Mouse (Mus musculus) midbrain, embryonic 15.5 days (tissue): Measurements from ENCODE around the gene Ggt6. TPM values are rescaled to one million over a fixed set of nuclear protein-coding genes. Genes with fewer than 3 reads are reported as not detected.

ENCODE experiments used
- ATAC-seq: fragments of 200-750 bp; cut with Nextera tagmentation; replicated peaks from 2 replicates; pipeline ENCODE4 v1.8.0; 2017; ENCODE audit warnings: moderate TSS enrichment
- H3K27ac ChIP-seq: fragments of 300-500 bp; sonication (generic); 2 replicates; pipeline ENCODE4 v1.5.1; 2015; ENCODE audit warnings: mild to moderate bottlenecking, inconsistent platforms
- H3K27me3 ChIP-seq: fragments of 300-500 bp; sonication (generic); replicated peaks from 2 replicates; pipeline ENCODE4 v1.6.1; 2015; ENCODE audit warnings: inconsistent platforms
- H3K36me3 ChIP-seq: fragments of 300-500 bp; sonication (generic); replicated peaks from 2 replicates; pipeline ENCODE4 v1.6.1; 2015; ENCODE audit warnings: inconsistent platforms
- H3K4me1 ChIP-seq: fragments of 300-500 bp; sonication (generic); 2 replicates; pipeline ENCODE4 v1.6.1; 2015; ENCODE audit warnings: inconsistent platforms
- H3K4me2 ChIP-seq: fragments of 300-500 bp; sonication (generic); 2 replicates; pipeline ENCODE4 v1.6.1; 2015; ENCODE audit warnings: inconsistent platforms, mild to moderate bottlenecking, moderate library complexity
- H3K4me3 ChIP-seq: fragments of 300-500 bp; sonication (generic); 2 replicates; pipeline ENCODE4 v1.5.1; 2015; ENCODE audit warnings: mild to moderate bottlenecking, inconsistent platforms
- H3K9ac ChIP-seq: fragments of 300-500 bp; sonication (generic); 2 replicates; pipeline ENCODE4 v1.6.1; 2015; ENCODE audit warnings: mild to moderate bottlenecking, inconsistent platforms
- H3K9me3 ChIP-seq: fragments of 300-500 bp; sonication (generic); 2 replicates; pipeline ENCODE4 v1.6.1; 2016; ENCODE audit warnings: inconsistent platforms
- WGBS: fragments of 180-500 bp; shearing (Covaris S2); methylation state at CpG from one replicate; pipeline ENCODE4 v1.1.7; 2015; ENCODE audit warnings: mixed read lengths; 5-methylcytosine and 5-hydroxymethylcytosine counted together
- polyA plus RNA-seq: library from polyadenylated mRNA; unstranded; fragments of >200 nt; fragmentation: Nextera tagmentation; extraction: Ambion mirVana; gene quantifications from 2 replicates; pipeline ENCODE4 v1.2.1, GENCODE M21; 2015

Gene Ggt6
- not detected in 2 replicates for polyA plus RNA-seq

DNA sequence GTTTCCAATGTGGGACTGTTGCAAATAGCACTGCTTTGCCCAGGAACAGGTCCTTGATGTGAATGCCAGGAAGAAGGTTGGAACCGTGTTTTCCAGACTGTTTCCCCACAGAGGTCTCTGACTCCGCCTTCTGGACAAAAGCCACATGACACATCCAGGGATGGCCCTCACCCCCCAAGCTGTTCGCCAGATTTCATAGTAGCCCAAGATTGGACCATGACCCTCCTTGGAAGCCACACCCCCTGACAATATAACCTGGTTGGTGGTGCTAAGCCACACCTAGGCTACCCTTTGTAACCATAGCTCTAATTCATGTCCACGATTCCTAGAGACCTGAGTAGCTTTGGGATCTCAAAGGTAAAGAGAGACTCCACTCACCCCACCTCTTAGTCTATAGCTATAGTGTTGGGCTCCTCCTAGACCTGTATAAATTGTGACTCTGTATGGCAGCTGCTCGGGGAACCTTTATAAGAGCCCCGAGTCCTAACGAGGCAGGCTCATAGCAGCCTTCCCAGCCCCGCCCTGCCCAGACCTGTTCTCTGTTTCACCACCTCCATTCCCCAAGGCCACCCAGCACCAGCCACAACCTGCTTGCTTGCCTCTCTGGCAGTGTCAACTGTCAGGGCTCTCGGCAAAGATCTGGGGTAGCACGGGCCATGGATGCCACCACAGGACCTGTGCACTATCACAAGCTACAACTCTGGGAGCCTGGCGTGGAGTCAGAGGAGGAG is at the start of gene Ggt6:
Gene Ggt6 (plus strand): TSS at position 564 of the 731 bp plus-strand sequence.
- no peak for ATAC-seq
- H3K36me3 ChIP-seq: no peaks in the 10 kb centered on the region
- WGBS: 76% methylated on average over 11 of the region's 11 CpGs
- H3K4me3 ChIP-seq: no peak within 1 kb of the TSS
- H3K27me3 ChIP-seq: no peaks in the 10 kb centered on the region
- no peak within 1 kb of the TSS for H3K4me2 ChIP-seq
- no peaks in the 10 kb centered on the region for H3K4me1 ChIP-seq
- no peaks in the 10 kb centered on the region for H3K9me3 ChIP-seq
- no peak within 1 kb of the TSS for H3K27ac ChIP-seq
- no peak within 1 kb of the TSS for H3K9ac ChIP-seq

DNA sequence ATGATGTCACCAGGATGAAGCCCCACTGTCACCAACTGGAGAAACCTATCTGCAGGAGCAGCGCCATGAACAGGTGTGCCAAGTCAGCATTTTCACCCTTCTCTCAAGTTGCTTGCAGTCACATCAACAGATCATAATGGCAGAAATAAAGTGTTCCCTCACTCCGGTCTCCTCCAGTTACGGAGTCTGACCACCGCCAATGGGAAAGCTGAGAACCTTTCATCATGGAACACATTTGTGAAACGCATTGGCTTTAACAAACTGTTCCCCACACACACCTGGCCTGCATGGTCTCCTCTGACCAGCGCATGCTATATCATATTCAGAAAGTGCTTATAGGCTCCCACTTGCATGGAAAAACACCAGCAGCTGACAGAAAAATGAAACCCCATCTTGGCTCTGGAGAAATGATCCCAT is 47.2 kb upstream of the Ggt6 start:
- no peak overlapping the region for H3K4me2 ChIP-seq
- no peak overlapping the region for H3K9ac ChIP-seq
- H3K9me3 ChIP-seq: no peaks in the 10 kb centered on the region
- H3K4me1 ChIP-seq: no peaks in the 10 kb centered on the region
- no peaks in the 10 kb centered on the region for H3K36me3 ChIP-seq
- 92% methylated on average over 6 of the region's 6 CpGs for WGBS
- H3K27me3 ChIP-seq: no peaks in the 10 kb centered on the region; the same call in 1 of the 2 replicates
- no peak overlapping the region for H3K4me3 ChIP-seq
- H3K27ac ChIP-seq: no peak overlapping the region
- ATAC-seq: no peak

GRCm38 (mm10) chr11:72389407-72390142 is 45.8 kb upstream of the Ggt6 start:
- Histone ChIP-seq H3K4me1 (no peaks in the 10 kb centered on the region), H3K36me3 (no peaks in the 10 kb centered on the region), H3K9ac (no peak overlapping the region), H3K27ac (no peak overlapping the region), H3K9me3 (no peaks in the 10 kb centered on the region), H3K4me2 (no peak overlapping the region), H3K27me3 (no peaks in the 10 kb centered on the region; the same call in 1 of the 2 replicates), H3K4me3 (no peak overlapping the region)
- WGBS: 87% methylated on average over 7 of the region's 7 CpGs
- ATAC-seq: no peak

- H3K4me1 ChIP-seq: no peaks in the 10 kb centered on the region
- no peaks in the 10 kb centered on the region; the same call in 1 of the 2 replicates for H3K27me3 ChIP-seq
- no peak overlapping the region for H3K4me2 ChIP-seq
- 92% methylated on average over 13 of the region's 13 CpGs for WGBS
- H3K9me3 ChIP-seq: no peaks in the 10 kb centered on the region
- H3K9ac ChIP-seq: no peak overlapping the region
- no peak overlapping the region for H3K4me3 ChIP-seq
- no peak for ATAC-seq
- H3K27ac ChIP-seq: no peak overlapping the region
- no peaks in the 10 kb centered on the region for H3K36me3 ChIP-seq
These were observed 44.1 kb upstream of the Ggt6 start for GRCm38 (mm10) chr11:72391181-72391580.

DNA sequence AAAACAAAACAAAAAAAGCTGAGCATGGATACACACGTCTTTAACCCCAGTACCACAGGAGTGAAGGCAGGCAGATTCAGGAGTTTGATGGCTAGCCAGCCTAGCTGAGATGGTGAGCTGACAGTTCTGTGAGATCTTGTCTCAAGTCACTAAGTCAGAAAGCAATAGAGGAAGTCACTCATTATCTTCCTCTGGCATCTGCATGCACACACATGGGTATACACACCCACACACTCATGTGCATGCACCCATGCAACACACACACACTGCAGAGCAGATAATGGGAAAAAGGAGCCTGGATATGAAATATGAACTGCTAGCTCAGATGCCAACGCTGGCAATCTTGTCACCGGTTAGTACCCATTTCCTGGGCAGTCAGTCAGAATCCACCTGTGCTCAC is 42.1 kb upstream of the Ggt6 start:
- H3K27me3 ChIP-seq: no peaks in the 10 kb centered on the region; the same call in 1 of the 2 replicates
- no peak overlapping the region for H3K9ac ChIP-seq
- no peaks in the 10 kb centered on the region for H3K9me3 ChIP-seq
- WGBS: 92% methylated on average over 3 of the region's 3 CpGs
- ATAC-seq: no peak
- no peaks in the 10 kb centered on the region for H3K4me1 ChIP-seq
- no peak overlapping the region for H3K4me3 ChIP-seq
- H3K4me2 ChIP-seq: no peak overlapping the region
- H3K36me3 ChIP-seq: no peaks in the 10 kb centered on the region
- H3K27ac ChIP-seq: no peak overlapping the region

GRCm38 (mm10) chr11:72393669-72394068 is 41.7 kb upstream of the Ggt6 start:
- Histone ChIP-seq H3K4me1 (no peaks in the 10 kb centered on the region), H3K27me3 (no peaks in the 10 kb centered on the region; the same call in 1 of the 2 replicates), H3K27ac (no peak overlapping the region), H3K9ac (no peak overlapping the region), H3K4me2 (no peak overlapping the region), H3K9me3 (no peaks in the 10 kb centered on the region), H3K4me3 (no peak overlapping the region), H3K36me3 (no peaks in the 10 kb centered on the region)
- 48% methylated on average over 5 of the region's 5 CpGs for WGBS
- ATAC-seq: no peak

- H3K4me2 ChIP-seq: no peak overlapping the region
- 75% methylated on average over 2 of the region's 2 CpGs for WGBS
- no peak overlapping the region for H3K4me3 ChIP-seq
These were observed 40.6 kb upstream of the Ggt6 start for GRCm38 (mm10) chr11:72394694-72395093.

GRCm38 (mm10) chr11:72395652-72396051 is 39.7 kb upstream of the Ggt6 start:
- H3K9ac ChIP-seq: no peak overlapping the region
- H3K27ac ChIP-seq: no peak overlapping the region
- no peak overlapping the region for H3K4me3 ChIP-seq
- no peaks in the 10 kb centered on the region; the same call in 1 of the 2 replicates for H3K27me3 ChIP-seq
- no peaks in the 10 kb centered on the region for H3K4me1 ChIP-seq
- ATAC-seq: no peak
- H3K4me2 ChIP-seq: no peak overlapping the region
- no peaks in the 10 kb centered on the region for H3K36me3 ChIP-seq
- 86% methylated on average over 6 of the region's 6 CpGs for WGBS
- no peaks in the 10 kb centered on the region for H3K9me3 ChIP-seq

More at GRCm38 (mm10) chr11:72394694-72395093, 40.6 kb upstream of the Ggt6 start:
- Histone ChIP-seq H3K27me3 (no peaks in the 10 kb centered on the region; the same call in 1 of the 2 replicates), H3K27ac (no peak overlapping the region), H3K9me3 (no peaks in the 10 kb centered on the region), H3K9ac (no peak overlapping the region), H3K4me1 (no peaks in the 10 kb centered on the region), H3K36me3 (no peaks in the 10 kb centered on the region)
- no peak for ATAC-seq

- no peaks in the 10 kb centered on the region for H3K4me1 ChIP-seq
- H3K9ac ChIP-seq: no peak overlapping the region
- WGBS: 88% methylated on average over 7 of the region's 7 CpGs
- no peaks in the 10 kb centered on the region for H3K9me3 ChIP-seq
- H3K4me3 ChIP-seq: no peak overlapping the region
- no peak overlapping the region for H3K4me2 ChIP-seq
- H3K27ac ChIP-seq: no peak overlapping the region
- no peaks in the 10 kb centered on the region for H3K27me3 ChIP-seq
- no peaks in the 10 kb centered on the region for H3K36me3 ChIP-seq
- no peak for ATAC-seq
These were observed 38.7 kb upstream of the Ggt6 start for GRCm38 (mm10) chr11:72396621-72397020.

- 79% methylated on average over 10 of the region's 10 CpGs for WGBS
- H3K4me2 ChIP-seq: no peak overlapping the region
These were observed 38.3 kb upstream of the Ggt6 start for GRCm38 (mm10) chr11:72397072-72397471.

GRCm38 (mm10) chr11:72397811-72398525 is 37.4 kb upstream of the Ggt6 start:
- Histone ChIP-seq H3K4me3 (no peak overlapping the region), H3K4me2 (no peak overlapping the region), H3K9ac (no peak overlapping the region), H3K9me3 (no peaks in the 10 kb centered on the region), H3K27me3 (no peaks in the 10 kb centered on the region), H3K4me1 (no peaks in the 10 kb centered on the region), H3K27ac (no peak overlapping the region), H3K36me3 (no peaks in the 10 kb centered on the region)
- 87% methylated on average over 8 of the region's 8 CpGs for WGBS
- no peak for ATAC-seq

More at GRCm38 (mm10) chr11:72397072-72397471, 38.3 kb upstream of the Ggt6 start:
- no peak for ATAC-seq
- no peaks in the 10 kb centered on the region for H3K4me1 ChIP-seq
- H3K27me3 ChIP-seq: no peaks in the 10 kb centered on the region
- H3K9ac ChIP-seq: no peak overlapping the region
- H3K4me3 ChIP-seq: no peak overlapping the region
- H3K9me3 ChIP-seq: no peaks in the 10 kb centered on the region
- H3K36me3 ChIP-seq: no peaks in the 10 kb centered on the region
- no peak overlapping the region for H3K27ac ChIP-seq

- Histone ChIP-seq H3K36me3 (no peaks in the 10 kb centered on the region), H3K27me3 (no peaks in the 10 kb centered on the region), H3K27ac (no peak overlapping the region), H3K9ac (no peak overlapping the region), H3K4me3 (no peak overlapping the region), H3K4me2 (no peak overlapping the region), H3K9me3 (no peaks in the 10 kb centered on the region), H3K4me1 (no peaks in the 10 kb centered on the region)
- 91% methylated on average over 12 of the region's 12 CpGs for WGBS
- ATAC-seq: no peak
These were observed 34.3 kb upstream of the Ggt6 start for GRCm38 (mm10) chr11:72401068-72401467.
